Mouse (Mus musculus) neural tube, embryonic 13.5 days (tissue): Measurements from ENCODE around the gene Spata31d1a. TPM values are rescaled to one million over a fixed set of nuclear protein-coding genes. Genes with fewer than 3 reads are reported as not detected.
A peak's percentile ranks its signal among the peaks of the same experiment; 100 is the strongest.

ENCODE experiments used
- ATAC-seq: fragments of 200-750 bp; cut with Nextera tagmentation; 2 replicates; pipeline ENCODE4 v1.8.0; 2017; ENCODE audit warnings: low read depth, mild to moderate bottlenecking, moderate TSS enrichment, moderate library complexity
- H3K27ac ChIP-seq: fragments of 300-500 bp; sonication (generic); replicated peaks from 2 replicates; pipeline ENCODE4 v1.5.1; 2015; ENCODE audit warnings: moderate library complexity, mild to moderate bottlenecking, inconsistent platforms
- H3K27me3 ChIP-seq: fragments of 300-500 bp; sonication (generic); 2 replicates; pipeline ENCODE4 v1.6.1; 2015; ENCODE audit warnings: mild to moderate bottlenecking, inconsistent platforms
- H3K36me3 ChIP-seq: fragments of 300-500 bp; sonication (generic); 2 replicates; pipeline ENCODE4 v1.6.1; 2015; ENCODE audit warnings: mild to moderate bottlenecking, inconsistent platforms
- H3K4me1 ChIP-seq: fragments of 300-500 bp; sonication (generic); replicated peaks from 2 replicates; pipeline ENCODE4 v1.6.1; 2015; ENCODE audit warnings: inconsistent platforms
- H3K4me2 ChIP-seq: fragments of 300-500 bp; sonication (generic); 2 replicates; pipeline ENCODE4 v1.6.1; 2015; ENCODE audit warnings: inconsistent platforms, mild to moderate bottlenecking, moderate library complexity
- H3K4me3 ChIP-seq: fragments of 300-500 bp; sonication (generic); 2 replicates; pipeline ENCODE4 v1.5.1; 2015; ENCODE audit warnings: mild to moderate bottlenecking, inconsistent platforms
- H3K9ac ChIP-seq: fragments of 300-500 bp; sonication (generic); 2 replicates; pipeline ENCODE4 v1.6.1; 2015; ENCODE audit warnings: moderate library complexity, mild to moderate bottlenecking, inconsistent platforms
- H3K9me3 ChIP-seq: fragments of 300-500 bp; sonication (generic); 2 replicates; pipeline ENCODE4 v1.6.1; 2016; ENCODE audit warnings: inconsistent platforms
- WGBS: fragments of 180-500 bp; shearing (Covaris S2); methylation state at CpG from one replicate; pipeline ENCODE4 v1.1.7; 2015; 5-methylcytosine and 5-hydroxymethylcytosine counted together
- polyA plus RNA-seq: library from polyadenylated mRNA; unstranded; fragments of >200 nt; fragmentation: Nextera tagmentation; extraction: Ambion mirVana; gene quantifications from 2 replicates; pipeline ENCODE4 v1.2.1, GENCODE M21; 2015

Gene Spata31d1a
- polyA plus RNA-seq, 1 experiment from 2014 or later: 0.03 TPM

GRCm38 (mm10) chr13:59675151-59676011 is 34.7 kb downstream of the Spata31d1a start, which contains the start of gene Golm1:
Golm1 (minus strand) TSS chr13:59675811.
- Histone ChIP-seq H3K27me3 (no peaks in the 10 kb centered on the region), H3K4me3 (peak within 1 kb of the TSS; percentile 80), H3K9ac (peak within 1 kb of the TSS; percentile 89), H3K4me2 (peak within 1 kb of the TSS; percentile 81), H3K9me3 (no peaks in the 10 kb centered on the region), H3K4me1 (peaks cover 34% of the 10 kb centered on the region), H3K27ac (peak within 1 kb of the TSS; percentile 85), H3K36me3 (no peaks in the 10 kb centered on the region)
- WGBS: under 1% methylated on average over 43 of the region's 61 CpGs
- ATAC-seq: peak; percentile 81

GRCm38 (mm10) chr13:59674761-59675150 is 35.4 kb downstream of the Spata31d1a start:
- H3K36me3 ChIP-seq: no peaks in the 10 kb centered on the region
- ATAC-seq: no peak

GRCm38 (mm10) chr13:59674215-59674614 is 35.9 kb downstream of the Spata31d1a start:
- Histone ChIP-seq H3K4me3 (peak overlapping the region; percentile 80), H3K27me3 (no peaks in the 10 kb centered on the region), H3K9me3 (no peaks in the 10 kb centered on the region), H3K4me2 (peak overlapping the region; percentile 81), H3K9ac (peak overlapping the region; percentile 89), H3K27ac (peak overlapping the region; percentile 85), H3K36me3 (no peaks in the 10 kb centered on the region), H3K4me1 (peaks cover 45% of the 10 kb centered on the region)
- ATAC-seq: no peak
- 1% methylated on average over 3 of the region's 3 CpGs for WGBS

More at GRCm38 (mm10) chr13:59674761-59675150, 35.4 kb downstream of the Spata31d1a start:
- Histone ChIP-seq H3K9me3 (no peaks in the 10 kb centered on the region), H3K27me3 (no peaks in the 10 kb centered on the region), H3K9ac (peak overlapping the region; percentile 89), H3K4me1 (peaks cover 40% of the 10 kb centered on the region), H3K27ac (peak overlapping the region; percentile 85), H3K4me2 (peak overlapping the region; percentile 81), H3K4me3 (peak overlapping the region; percentile 80)
- WGBS: under 1% methylated on average over 13 of the region's 13 CpGs

- Histone ChIP-seq H3K27me3 (no peaks in the 10 kb centered on the region), H3K4me1 (peaks cover 45% of the 10 kb centered on the region), H3K4me2 (peak overlapping the region; percentile 81), H3K36me3 (no peaks in the 10 kb centered on the region), H3K4me3 (peak overlapping the region; percentile 80), H3K9ac (peak overlapping the region; percentile 69), H3K9me3 (no peaks in the 10 kb centered on the region), H3K27ac (peak overlapping the region; percentile 85)
- 18% methylated on average over 7 of the region's 7 CpGs for WGBS
- no peak for ATAC-seq
Measured at GRCm38 (mm10) chr13:59673597-59673996, 36.5 kb downstream of the Spata31d1a start.

GRCm38 (mm10) chr13:59672248-59672647 is 37.9 kb downstream of the Spata31d1a start:
- H3K4me1 ChIP-seq: peaks cover 50% of the 10 kb centered on the region
- no peak for ATAC-seq
- peak overlapping the region; percentile 62 for H3K27ac ChIP-seq
- 56% methylated on average over 6 of the region's 6 CpGs for WGBS
- 0 out of 2 replicates have a peak overlapping the region, but pooled peaks have one; percentile 18 for H3K4me2 ChIP-seq
- H3K27me3 ChIP-seq: no peaks in the 10 kb centered on the region
- H3K36me3 ChIP-seq: 0 out of 2 replicates have a peak, but pooled peaks cover under 1% of the 10 kb centered on the region
- no peak overlapping the region for H3K9ac ChIP-seq
- no peak overlapping the region for H3K4me3 ChIP-seq
- H3K9me3 ChIP-seq: no peaks in the 10 kb centered on the region

GRCm38 (mm10) chr13:59671521-59671920 is 38.6 kb downstream of the Spata31d1a start:
- Histone ChIP-seq H3K4me2 (peak overlapping the region; percentile 18; the same call in 1 of the 2 replicates), H3K27ac (peak overlapping the region; percentile 62), H3K9ac (0 out of 2 replicates have a peak overlapping the region, but pooled peaks have one; percentile 34), H3K4me3 (no peak overlapping the region), H3K9me3 (no peaks in the 10 kb centered on the region), H3K27me3 (no peaks in the 10 kb centered on the region), H3K36me3 (0 out of 2 replicates have a peak, but pooled peaks cover 6% of the 10 kb centered on the region), H3K4me1 (peaks cover 50% of the 10 kb centered on the region)
- 58% methylated on average over 2 of the region's 2 CpGs for WGBS
- ATAC-seq: no peak

GRCm38 (mm10) chr13:59669946-59670345 is 40.2 kb downstream of the Spata31d1a start:
- Histone ChIP-seq H3K4me1 (peaks cover 50% of the 10 kb centered on the region), H3K4me3 (no peak overlapping the region), H3K9ac (no peak overlapping the region), H3K27me3 (no peaks in the 10 kb centered on the region), H3K9me3 (no peaks in the 10 kb centered on the region), H3K36me3 (peaks cover 11% of the 10 kb centered on the region), H3K27ac (no peak overlapping the region), H3K4me2 (no peak overlapping the region)
- WGBS: 76% methylated on average over 10 of the region's 10 CpGs
- no peak for ATAC-seq

- no peak overlapping the region for H3K4me3 ChIP-seq
- no peaks in the 10 kb centered on the region for H3K27me3 ChIP-seq
- H3K9ac ChIP-seq: no peak overlapping the region
- WGBS: 80% methylated on average over 11 of the region's 11 CpGs
- no peak overlapping the region for H3K27ac ChIP-seq
- H3K9me3 ChIP-seq: no peaks in the 10 kb centered on the region
- ATAC-seq: no peak
- peaks cover 24% of the 10 kb centered on the region for H3K36me3 ChIP-seq
- H3K4me1 ChIP-seq: peaks cover 38% of the 10 kb centered on the region
- no peak overlapping the region for H3K4me2 ChIP-seq
Measured at GRCm38 (mm10) chr13:59668501-59669093, 41.5 kb downstream of the Spata31d1a start.

GRCm38 (mm10) chr13:59667763-59668162 is 42.4 kb downstream of the Spata31d1a start:
- H3K4me2 ChIP-seq: no peak overlapping the region
- no peak overlapping the region for H3K4me3 ChIP-seq
- peaks cover 31% of the 10 kb centered on the region for H3K36me3 ChIP-seq
- no peaks in the 10 kb centered on the region for H3K9me3 ChIP-seq
- H3K27ac ChIP-seq: no peak overlapping the region
- peaks cover 32% of the 10 kb centered on the region for H3K4me1 ChIP-seq
- H3K9ac ChIP-seq: no peak overlapping the region
- no peak for ATAC-seq
- no peaks in the 10 kb centered on the region for H3K27me3 ChIP-seq
- WGBS: 85% methylated on average over 5 of the region's 5 CpGs

- Histone ChIP-seq H3K4me2 (no peak overlapping the region), H3K9me3 (no peaks in the 10 kb centered on the region), H3K27ac (no peak overlapping the region), H3K9ac (no peak overlapping the region), H3K4me1 (peaks cover 5% of the 10 kb centered on the region; the same call in 1 of the 2 replicates), H3K36me3 (peaks cover 60% of the 10 kb centered on the region), H3K4me3 (no peak overlapping the region), H3K27me3 (no peaks in the 10 kb centered on the region)
- no peak for ATAC-seq
- WGBS: 92% methylated on average over 19 of the region's 19 CpGs
Measured at GRCm38 (mm10) chr13:59663939-59664712, 46.0 kb downstream of the Spata31d1a start.

GRCm38 (mm10) chr13:59661966-59662365 is 48.2 kb downstream of the Spata31d1a start:
- Histone ChIP-seq H3K4me1 (peaks cover 5% of the 10 kb centered on the region), H3K36me3 (peaks cover 68% of the 10 kb centered on the region), H3K9me3 (no peaks in the 10 kb centered on the region), H3K9ac (no peak overlapping the region), H3K27me3 (no peaks in the 10 kb centered on the region), H3K4me2 (no peak overlapping the region), H3K27ac (no peak overlapping the region), H3K4me3 (no peak overlapping the region)
- 95% methylated on average over 12 of the region's 12 CpGs for WGBS
- ATAC-seq: no peak
